Mouse (Mus musculus) limb, embryonic 15.5 days (tissue): ENCODE results near the gene Tbxa2r. TPM values are rescaled to one million over a fixed set of nuclear protein-coding genes. Genes with fewer than 3 reads are reported as not detected.

ENCODE experiments used
- ATAC-seq: fragments of 200-750 bp; cut with Nextera tagmentation; 2 replicates; pipeline ENCODE4 v1.8.0; 2017; ENCODE audit warnings: low read depth, moderate TSS enrichment; ENCODE audit not compliant: insufficient number of reproducible peaks, low FRiP score, low TSS enrichment
- H3K27ac ChIP-seq: fragments of 300-500 bp; sonication (generic); 2 replicates; pipeline ENCODE4 v1.5.1; 2015; ENCODE audit warnings: moderate library complexity, mild to moderate bottlenecking, inconsistent platforms
- H3K27me3 ChIP-seq: fragments of 300-500 bp; sonication (generic); 2 replicates; pipeline ENCODE4 v1.6.1; 2015; ENCODE audit warnings: inconsistent platforms
- H3K36me3 ChIP-seq: fragments of 300-500 bp; sonication (generic); 2 replicates; pipeline ENCODE4 v1.6.1; 2015; ENCODE audit warnings: inconsistent platforms
- H3K4me1 ChIP-seq: fragments of 300-500 bp; sonication (generic); 2 replicates; pipeline ENCODE4 v1.6.1; 2015; ENCODE audit warnings: inconsistent platforms
- H3K4me2 ChIP-seq: fragments of 300-500 bp; sonication (generic); 2 replicates; pipeline ENCODE4 v1.6.1; 2015; ENCODE audit warnings: mild to moderate bottlenecking, inconsistent platforms
- H3K4me3 ChIP-seq: fragments of 300-500 bp; sonication (generic); 2 replicates; pipeline ENCODE4 v1.5.1; 2015; ENCODE audit warnings: mild to moderate bottlenecking, inconsistent platforms
- H3K9ac ChIP-seq: fragments of 300-500 bp; sonication (generic); 2 replicates; pipeline ENCODE4 v1.6.1; 2015; ENCODE audit warnings: inconsistent platforms
- H3K9me3 ChIP-seq: fragments of 300-500 bp; sonication (generic); 2 replicates; pipeline ENCODE4 v1.6.1; 2016; ENCODE audit warnings: inconsistent platforms
- WGBS: fragments of 180-500 bp; shearing (Covaris S2); methylation state at CpG from one replicate; pipeline ENCODE4 v1.1.7; 2015; 5-methylcytosine and 5-hydroxymethylcytosine counted together
- polyA plus RNA-seq: library from polyadenylated mRNA; unstranded; fragments of >200 nt; fragmentation: Nextera tagmentation; extraction: Ambion mirVana; gene quantifications from 2 replicates; pipeline ENCODE4 v1.2.1, GENCODE M21; 2015

The Tbxa2r gene
- polyA plus RNA-seq, 1 experiment from 2014 or later, result 11.9 TPM

DNA sequence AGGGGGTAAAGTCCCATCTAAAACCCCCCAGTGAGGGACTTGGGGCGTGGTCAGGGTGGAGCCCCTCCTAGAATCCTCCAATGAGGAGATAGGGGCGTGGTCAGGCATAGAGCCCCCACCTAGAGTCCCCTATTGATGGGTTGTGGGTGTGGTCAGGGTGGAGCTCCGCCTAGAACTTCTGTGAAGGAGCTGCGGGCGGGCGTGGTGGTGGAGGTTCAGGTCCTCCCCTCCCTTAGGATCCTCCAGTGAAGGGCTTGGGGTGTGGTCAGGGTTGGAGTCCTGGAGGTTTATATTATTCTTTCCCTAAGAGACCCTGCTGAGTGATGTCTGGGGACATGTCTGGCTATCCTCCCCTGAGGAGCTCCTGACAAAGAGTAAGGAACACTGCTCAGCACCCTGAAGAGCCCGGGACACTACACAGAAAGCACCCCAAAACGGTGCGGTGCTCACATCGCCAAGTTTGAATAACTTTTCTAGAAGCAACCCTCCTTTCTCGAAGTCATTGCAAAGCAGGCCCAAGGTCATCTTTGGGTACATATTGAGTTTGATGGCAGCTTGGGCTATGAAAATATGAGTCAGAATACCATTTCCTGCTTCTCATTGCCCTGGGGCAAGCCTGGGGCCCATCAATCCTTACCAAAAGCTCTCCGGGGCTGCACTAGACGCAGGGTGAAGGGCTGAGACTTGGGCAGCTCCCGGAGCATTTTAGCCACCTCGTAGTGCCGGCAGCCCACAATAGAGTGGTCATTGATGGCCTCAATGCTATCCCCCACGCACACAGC lies 12.2 kb downstream of the Tbxa2r start:
- Histone ChIP-seq H3K36me3 (peaks cover 4% of the 10 kb centered on the region; the same call in 1 of the 2 replicates), H3K27me3 (peaks cover 63% of the 10 kb centered on the region), H3K9ac (no peak overlapping the region), H3K9me3 (no peaks in the 10 kb centered on the region), H3K4me2 (no peak overlapping the region), H3K4me1 (peaks cover 23% of the 10 kb centered on the region), H3K4me3 (no peak overlapping the region), H3K27ac (no peak overlapping the region)
- ATAC-seq, result no peak
- 38% methylated on average over 17 of the region's 17 CpGs for WGBS

DNA sequence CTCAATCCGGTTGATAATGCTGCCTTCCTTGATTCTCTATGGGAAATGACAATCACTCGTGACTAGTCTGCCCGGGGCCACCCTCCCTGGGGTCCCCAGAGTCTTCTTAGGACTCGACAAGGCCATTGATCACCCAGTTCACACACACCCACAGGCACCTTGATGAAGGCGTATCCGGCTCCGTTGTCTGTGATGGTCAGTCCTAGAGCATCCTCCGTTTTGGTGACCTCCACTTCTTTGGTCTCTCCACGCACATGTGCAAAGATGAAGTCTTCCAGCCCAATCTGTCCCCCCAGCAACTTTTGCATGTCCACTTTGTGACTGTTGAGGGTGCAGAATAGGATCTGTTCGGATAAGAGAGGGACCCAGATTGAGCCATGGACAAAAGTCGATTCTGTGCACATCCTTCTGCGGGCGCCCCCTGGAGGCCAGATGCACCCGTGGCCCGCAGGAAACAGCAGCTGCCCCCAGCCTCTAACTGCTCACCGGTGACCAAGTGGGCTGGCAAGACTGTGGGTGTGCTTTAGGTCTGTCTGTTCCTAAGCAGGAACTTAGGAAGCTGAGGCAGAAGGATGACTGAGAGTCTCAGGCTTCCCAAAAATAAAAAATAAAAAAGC lies 12.9 kb downstream of the Tbxa2r start:
- Histone ChIP-seq H3K4me1 (peaks cover 18% of the 10 kb centered on the region), H3K36me3 (peaks cover 4% of the 10 kb centered on the region; the same call in 1 of the 2 replicates), H3K4me2 (no peak overlapping the region), H3K27ac (no peak overlapping the region), H3K9me3 (no peaks in the 10 kb centered on the region), H3K4me3 (no peak overlapping the region), H3K27me3 (peaks cover 64% of the 10 kb centered on the region), H3K9ac (no peak overlapping the region)
- 34% methylated on average over 16 of the region's 16 CpGs for WGBS
- no peak for ATAC-seq

DNA sequence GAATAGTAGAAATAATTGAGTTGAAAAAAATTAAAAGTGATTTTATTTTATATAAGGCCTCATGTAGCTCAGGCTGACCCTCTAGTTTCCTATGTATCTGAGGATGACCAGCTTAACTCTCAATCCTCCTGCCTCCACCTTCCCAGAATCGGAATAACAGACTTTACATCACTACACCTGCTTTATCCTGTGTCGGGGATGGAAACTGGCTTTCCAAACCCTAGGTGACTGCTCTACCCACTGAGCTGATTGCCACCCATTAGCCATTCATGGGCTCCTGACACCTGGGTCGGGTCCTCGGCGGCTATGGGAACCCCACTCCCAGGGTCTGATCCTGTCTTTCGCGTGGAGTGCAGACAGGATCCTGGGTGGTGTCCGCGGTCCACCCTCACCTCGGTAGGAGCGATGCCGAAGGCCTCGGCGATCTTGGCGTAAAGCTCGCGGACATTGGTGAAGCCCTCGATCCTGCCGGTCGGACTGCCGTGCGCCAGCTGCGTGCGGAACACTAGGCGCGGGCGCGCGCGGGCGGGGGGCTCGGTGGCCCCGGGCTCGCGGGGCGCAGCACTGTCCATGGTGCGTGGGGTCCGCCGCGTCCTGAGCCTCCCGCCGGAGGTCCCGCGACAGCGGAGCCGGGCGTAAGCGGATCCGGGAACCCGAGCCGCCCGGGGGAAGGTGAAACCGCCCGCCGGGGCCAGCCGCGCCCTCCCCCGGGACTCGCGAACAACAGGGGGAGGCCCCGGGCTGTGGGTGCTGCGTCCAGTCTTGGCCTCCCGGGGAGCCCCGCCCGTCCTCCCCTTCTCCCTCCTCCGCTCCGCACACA lies 14.4 kb downstream of the Tbxa2r start, which contains the start of gene Gipc3:
TSS of gene Gipc3 (minus strand) at position 581 of the 820 bp plus-strand sequence.
- H3K9me3 ChIP-seq, result no peaks in the 10 kb centered on the region
- H3K4me2 ChIP-seq, result peak within 1 kb of the TSS; percentile 82
- peaks cover 27% of the 10 kb centered on the region for H3K4me1 ChIP-seq
- H3K27me3 ChIP-seq, result peaks cover 57% of the 10 kb centered on the region
- H3K27ac ChIP-seq, result no peak within 1 kb of the TSS
- peak within 1 kb of the TSS; percentile 55 for H3K9ac ChIP-seq
- no peak for ATAC-seq
- WGBS, result 5% methylated on average over 57 of the region's 67 CpGs
- peaks cover 11% of the 10 kb centered on the region for H3K36me3 ChIP-seq
- H3K4me3 ChIP-seq, result peak within 1 kb of the TSS; percentile 41

DNA sequence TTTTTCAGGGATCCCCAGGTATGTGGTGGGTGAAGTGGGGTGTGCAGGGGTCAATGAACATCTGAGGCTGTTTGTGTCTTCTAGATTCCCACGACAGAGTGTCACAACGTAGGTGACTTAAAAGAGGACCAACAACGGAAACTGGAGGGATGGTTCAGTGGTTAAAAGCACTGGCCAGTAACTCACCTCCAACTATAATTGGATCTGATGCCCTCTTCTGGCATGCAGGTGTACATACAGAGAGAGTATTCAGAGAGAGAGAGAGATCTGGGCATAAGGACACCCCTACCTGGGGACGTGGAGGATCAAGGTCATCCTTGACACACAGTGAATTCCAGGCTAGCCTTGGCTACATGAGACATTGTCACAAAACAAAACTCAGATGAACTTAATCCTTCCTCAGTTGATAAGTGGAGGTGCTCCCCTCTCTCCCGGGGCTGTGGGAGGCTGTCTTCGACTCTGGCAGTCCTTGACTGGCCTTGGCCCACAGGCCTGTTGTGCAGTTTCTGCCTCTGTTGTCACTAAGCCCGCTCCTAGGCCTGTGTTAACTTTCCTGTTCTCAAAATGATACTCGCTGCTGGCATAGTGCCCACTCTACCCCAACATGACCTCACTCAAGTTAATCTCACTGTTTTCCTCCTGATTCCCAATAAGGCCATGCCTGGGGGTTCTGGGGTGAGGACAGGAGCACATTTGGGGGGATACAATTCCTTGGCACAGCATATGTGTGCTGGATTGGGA lies 16.1 kb downstream of the Tbxa2r start:
- Histone ChIP-seq H3K4me3 (no peak overlapping the region), H3K36me3 (peaks cover 19% of the 10 kb centered on the region), H3K9ac (no peak overlapping the region), H3K27ac (no peak overlapping the region), H3K4me1 (peaks cover 39% of the 10 kb centered on the region), H3K27me3 (peaks cover 53% of the 10 kb centered on the region), H3K9me3 (no peaks in the 10 kb centered on the region), H3K4me2 (no peak overlapping the region)
- no peak for ATAC-seq
- WGBS, result 51% methylated on average over 8 of the region's 8 CpGs

DNA sequence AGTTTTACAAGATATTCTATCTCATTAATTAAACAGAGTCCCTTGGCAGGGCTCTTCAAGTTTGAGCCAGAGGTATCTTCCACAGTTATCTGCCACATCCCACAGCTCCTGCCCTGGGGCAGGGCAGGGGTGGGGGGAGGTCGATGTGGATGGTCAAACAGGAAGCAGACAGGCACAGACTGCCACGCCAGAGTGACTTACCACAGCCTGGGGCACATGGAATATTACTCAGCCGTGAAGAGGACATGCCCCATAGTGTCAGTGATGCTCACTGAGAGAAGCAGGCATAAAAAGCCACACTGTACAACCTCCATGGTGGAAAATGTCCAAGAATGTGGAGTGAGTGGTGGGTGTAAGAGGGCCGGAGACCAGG lies 16.6 kb downstream of the Tbxa2r start:
- Histone ChIP-seq H3K36me3 (peaks cover 19% of the 10 kb centered on the region), H3K4me3 (no peak overlapping the region), H3K27me3 (peaks cover 53% of the 10 kb centered on the region), H3K27ac (no peak overlapping the region), H3K4me1 (peaks cover 43% of the 10 kb centered on the region), H3K4me2 (no peak overlapping the region), H3K9me3 (no peaks in the 10 kb centered on the region), H3K9ac (no peak overlapping the region)
- ATAC-seq, result no peak
- 83% methylated on average over 4 of the region's 4 CpGs for WGBS

DNA sequence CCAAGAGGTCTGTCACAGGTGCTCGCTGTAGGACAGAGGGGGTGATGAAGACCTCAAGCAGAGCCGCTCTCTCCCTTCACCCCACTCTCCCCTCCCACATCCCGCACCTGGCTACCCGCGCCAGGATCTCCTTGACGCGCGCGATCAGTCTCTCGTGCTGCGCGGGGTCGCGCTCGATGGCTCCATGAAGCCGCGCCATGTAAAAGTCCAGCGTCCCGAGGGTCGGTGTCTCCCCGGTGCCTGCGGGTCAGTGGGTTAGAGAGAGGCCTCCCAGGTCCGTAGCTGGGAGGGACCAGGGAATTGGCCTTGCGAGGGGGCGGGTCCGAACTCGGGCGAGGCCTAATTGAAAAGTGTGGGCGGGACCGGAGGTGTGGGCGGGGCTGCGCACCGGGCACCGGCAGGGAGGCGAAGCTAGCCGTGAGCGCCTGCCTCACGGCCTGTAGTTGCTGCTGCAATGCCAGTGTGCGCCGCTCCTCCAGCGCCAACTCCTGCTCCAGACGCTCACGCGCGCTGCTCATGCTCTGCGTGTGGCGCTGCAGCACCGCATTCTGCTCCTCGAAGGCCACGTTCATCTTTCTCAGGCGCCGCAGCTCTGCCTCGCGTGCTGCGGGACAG lies 18.0 kb downstream of the Tbxa2r start:
- H3K36me3 ChIP-seq, result peaks cover 19% of the 10 kb centered on the region
- peaks cover 41% of the 10 kb centered on the region for H3K4me1 ChIP-seq
- 0 out of 2 replicates have a peak overlapping the region, but pooled peaks have one; percentile 50 for H3K27ac ChIP-seq
- no peaks in the 10 kb centered on the region for H3K9me3 ChIP-seq
- 12% methylated on average over 50 of the region's 55 CpGs for WGBS
- H3K4me3 ChIP-seq, result peak overlapping the region; percentile 33
- H3K9ac ChIP-seq, result peak overlapping the region; percentile 28; the same call in 1 of the 2 replicates
- no peak for ATAC-seq
- H3K27me3 ChIP-seq, result peaks cover 41% of the 10 kb centered on the region
- H3K4me2 ChIP-seq, result peak overlapping the region; percentile 49

DNA sequence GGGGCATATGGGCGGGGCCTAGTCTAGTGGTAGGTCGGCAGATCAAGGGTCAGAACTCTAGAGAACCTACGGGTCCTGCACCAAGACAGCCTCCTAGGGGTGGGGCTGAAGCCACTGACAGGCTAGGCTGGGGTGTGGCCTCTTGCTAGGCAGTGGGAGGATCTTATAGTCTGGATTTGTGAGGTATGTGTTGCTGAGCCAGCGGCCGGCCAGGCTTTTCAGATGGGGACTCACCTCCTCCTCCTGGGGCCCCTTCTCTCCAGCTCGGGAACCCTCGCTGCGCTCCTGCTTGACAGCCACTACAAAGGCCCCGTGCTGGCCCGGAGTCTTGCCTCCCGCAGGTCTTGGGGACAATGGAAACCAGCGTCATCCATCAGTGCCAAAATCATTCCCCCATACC lies 20.6 kb downstream of the Tbxa2r start:
- H3K9me3 ChIP-seq, result no peaks in the 10 kb centered on the region
- peak overlapping the region; percentile 79 for H3K4me3 ChIP-seq
- 0 out of 2 replicates have a peak overlapping the region, but pooled peaks have one; percentile 77 for H3K27ac ChIP-seq
- H3K4me2 ChIP-seq, result peak overlapping the region; percentile 84
- H3K4me1 ChIP-seq, result peaks cover 32% of the 10 kb centered on the region
- WGBS, result 7% methylated on average over 12 of the region's 12 CpGs
- H3K9ac ChIP-seq, result peak overlapping the region; percentile 78; the same call in 1 of the 2 replicates
- ATAC-seq, result no peak
- peaks cover 19% of the 10 kb centered on the region for H3K36me3 ChIP-seq
- peaks cover 16% of the 10 kb centered on the region for H3K27me3 ChIP-seq

DNA sequence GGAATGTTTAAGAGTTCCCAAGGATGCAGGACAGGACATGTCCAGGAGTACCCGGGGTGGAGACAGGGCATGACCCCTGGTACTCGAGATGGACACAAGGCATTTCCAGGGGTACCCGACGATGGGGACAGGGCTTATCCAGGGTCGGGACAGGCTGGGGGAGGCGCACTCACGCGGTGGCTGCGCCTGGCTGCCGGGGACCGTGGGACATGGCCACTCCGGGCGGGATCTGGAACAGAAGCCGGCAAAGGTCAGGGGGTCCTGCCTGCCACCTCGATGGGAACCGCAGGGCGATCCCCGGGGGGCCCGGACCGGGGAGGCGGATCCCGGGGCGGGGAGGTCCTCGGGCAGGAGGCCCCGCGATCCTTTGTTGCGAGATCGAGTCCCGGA lies 21.4 kb downstream of the Tbxa2r start:
- H3K4me1 ChIP-seq, result peaks cover 32% of the 10 kb centered on the region
- H3K4me3 ChIP-seq, result peak overlapping the region; percentile 79
- peak overlapping the region; percentile 77 for H3K27ac ChIP-seq
- peaks cover 9% of the 10 kb centered on the region for H3K27me3 ChIP-seq
- H3K4me2 ChIP-seq, result peak overlapping the region; percentile 84
- H3K9me3 ChIP-seq, result no peaks in the 10 kb centered on the region
- under 1% methylated on average over 29 of the region's 29 CpGs for WGBS
- ATAC-seq, result peak; percentile 12; the same call in 1 of the 2 replicates
- peaks cover 19% of the 10 kb centered on the region for H3K36me3 ChIP-seq
- peak overlapping the region; percentile 78 for H3K9ac ChIP-seq

DNA sequence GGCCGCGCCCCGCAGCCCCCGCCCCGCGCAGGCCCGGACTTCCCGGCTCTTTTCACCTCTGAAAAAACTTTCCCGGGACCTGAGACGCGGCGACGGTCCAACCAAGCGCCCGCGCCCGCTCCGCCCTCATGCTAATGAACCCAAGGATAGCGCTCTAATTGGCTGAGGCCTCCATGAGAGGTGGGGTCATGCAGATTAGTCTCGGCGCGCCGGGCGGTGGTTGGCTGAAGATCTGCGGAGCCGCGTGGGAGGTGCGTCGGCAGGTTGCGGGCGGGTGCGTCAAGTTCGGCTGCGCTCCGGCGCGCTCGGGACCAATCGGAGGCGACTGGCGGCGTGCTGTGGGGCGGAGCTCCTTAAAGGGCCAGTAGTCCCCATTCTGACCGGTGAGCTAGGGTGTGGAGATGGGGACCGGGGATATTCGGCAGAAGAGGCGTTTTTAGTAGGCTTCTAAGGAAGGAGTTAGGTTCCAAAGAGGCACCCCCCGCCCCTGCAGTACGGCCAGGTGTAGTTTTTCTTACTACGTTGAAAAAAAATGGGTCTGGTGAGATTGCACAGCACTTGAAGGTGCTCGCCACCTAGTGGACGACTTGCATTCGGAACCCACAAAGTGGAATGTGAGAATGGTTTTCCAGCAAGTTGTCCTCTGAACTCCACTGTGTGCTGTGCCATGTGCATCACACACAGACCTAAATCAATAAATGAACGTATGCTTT lies 22.0 kb downstream of the Tbxa2r start, which contains the start of gene Hmg20b:
TSS of gene Hmg20b (minus strand) at position 130 of the 713 bp plus-strand sequence.
- peak within 1 kb of the TSS; percentile 78 for H3K9ac ChIP-seq
- peak within 1 kb of the TSS; percentile 79 for H3K4me3 ChIP-seq
- peaks cover 3% of the 10 kb centered on the region; the same call in 1 of the 2 replicates for H3K27me3 ChIP-seq
- peak within 1 kb of the TSS; percentile 84 for H3K4me2 ChIP-seq
- H3K9me3 ChIP-seq, result no peaks in the 10 kb centered on the region
- ATAC-seq, result peak; percentile 95
- under 1% methylated on average over 54 of the region's 54 CpGs for WGBS
- H3K27ac ChIP-seq, result peak within 1 kb of the TSS; percentile 78
- peaks cover 16% of the 10 kb centered on the region for H3K36me3 ChIP-seq
- H3K4me1 ChIP-seq, result peaks cover 32% of the 10 kb centered on the region

DNA sequence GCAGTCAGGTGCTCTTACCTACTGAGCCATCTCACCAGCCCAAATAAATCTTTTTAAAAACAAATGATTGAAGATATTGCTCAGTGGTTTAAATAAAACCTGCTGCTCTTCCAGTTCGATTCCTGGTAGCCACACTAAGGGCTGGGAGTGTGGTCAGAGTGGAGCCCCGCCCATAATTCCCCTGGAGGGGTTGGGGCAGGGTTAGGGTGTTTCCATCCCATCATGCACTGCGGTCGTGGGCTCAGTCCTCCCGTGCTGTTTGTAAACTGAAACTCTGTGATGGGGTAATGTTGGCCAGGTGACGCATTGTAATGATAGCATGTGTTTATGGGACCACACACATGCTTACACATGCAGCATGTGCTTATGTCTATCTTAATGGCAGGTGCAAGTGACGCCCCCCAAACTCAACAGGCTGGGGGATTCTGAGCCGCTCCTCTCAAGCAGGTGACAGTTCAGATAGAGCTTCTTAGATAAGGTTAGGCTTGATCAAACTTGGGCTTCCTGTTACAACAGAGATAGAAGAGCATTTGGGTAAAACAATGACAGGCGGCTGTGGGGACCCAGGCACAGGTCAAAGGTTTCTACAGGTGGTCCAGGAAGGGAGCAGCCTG lies 23.3 kb downstream of the Tbxa2r start:
- Histone ChIP-seq H3K9ac (no peak overlapping the region), H3K36me3 (peaks cover 14% of the 10 kb centered on the region), H3K9me3 (no peaks in the 10 kb centered on the region), H3K27me3 (0 out of 2 replicates have a peak, but pooled peaks cover 3% of the 10 kb centered on the region), H3K4me1 (peaks cover 30% of the 10 kb centered on the region), H3K4me3 (no peak overlapping the region), H3K4me2 (no peak overlapping the region), H3K27ac (0 out of 2 replicates have a peak overlapping the region, but pooled peaks have one; percentile 33)
- ATAC-seq, result no peak
- WGBS, result 19% methylated on average over 9 of the region's 9 CpGs
